Mouse (Mus musculus): ENCODE data around the gene Phf2.
"Not testable (repeated sequence)": the region's sequence is repeated elsewhere in the genome, so short reads cannot be mapped to it uniquely, and the experiment has no call there.

Gene Phf2

DNA sequence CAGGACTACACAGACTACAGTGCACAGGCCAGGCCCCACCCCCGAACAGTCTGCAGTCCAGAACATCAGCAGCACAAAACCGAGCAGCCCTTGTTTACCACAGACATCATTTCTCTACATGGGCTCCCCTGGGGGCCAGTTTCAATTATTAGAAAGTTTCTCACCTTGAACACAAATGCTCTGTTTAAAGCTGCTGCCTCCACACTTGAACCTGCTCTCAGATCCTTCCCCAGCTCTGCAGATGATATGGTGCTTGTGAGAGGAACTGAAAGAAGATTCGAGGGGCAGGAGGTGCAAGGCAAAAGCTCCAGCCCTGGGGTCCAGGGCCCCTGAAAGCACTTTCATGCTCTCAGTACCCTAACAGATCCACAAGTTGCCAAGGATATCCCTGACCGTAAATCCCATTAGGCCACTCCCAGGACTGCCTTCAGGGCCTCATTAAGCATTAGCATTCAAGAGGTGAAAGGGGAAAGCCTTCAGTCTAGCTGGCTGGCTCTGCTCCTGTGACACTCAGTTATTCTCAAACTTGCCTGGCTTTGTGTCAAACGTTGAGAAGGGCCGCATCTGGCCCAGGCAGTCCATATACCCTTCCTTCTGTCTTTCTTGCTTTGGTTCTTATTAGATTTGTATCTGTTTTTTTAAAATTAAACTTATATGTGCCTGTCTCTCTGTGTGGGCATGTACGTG is 13.5 kb downstream of the Phf2 start:
- DNase-seq, result no peak

DNA sequence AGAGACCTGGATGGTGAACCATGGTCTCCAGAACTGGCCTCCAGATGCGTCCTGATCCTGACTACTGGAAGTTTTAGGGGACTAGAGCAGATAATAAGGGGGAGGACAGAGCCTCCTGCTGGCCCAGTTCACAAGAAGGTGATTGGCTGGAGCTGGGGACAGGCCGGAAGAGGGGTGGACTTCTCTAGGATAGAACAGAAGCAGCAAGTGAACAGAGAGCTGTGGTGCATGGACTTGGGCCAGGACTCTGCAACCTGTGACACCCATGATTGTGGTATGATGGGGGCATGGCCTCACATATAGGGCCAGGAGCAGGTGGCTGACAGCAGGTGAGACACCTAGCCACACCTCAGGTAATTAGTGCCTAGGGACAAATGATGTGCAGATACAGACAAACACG is 17.0 kb downstream of the Phf2 start:
- no peak for DNase-seq

DNA sequence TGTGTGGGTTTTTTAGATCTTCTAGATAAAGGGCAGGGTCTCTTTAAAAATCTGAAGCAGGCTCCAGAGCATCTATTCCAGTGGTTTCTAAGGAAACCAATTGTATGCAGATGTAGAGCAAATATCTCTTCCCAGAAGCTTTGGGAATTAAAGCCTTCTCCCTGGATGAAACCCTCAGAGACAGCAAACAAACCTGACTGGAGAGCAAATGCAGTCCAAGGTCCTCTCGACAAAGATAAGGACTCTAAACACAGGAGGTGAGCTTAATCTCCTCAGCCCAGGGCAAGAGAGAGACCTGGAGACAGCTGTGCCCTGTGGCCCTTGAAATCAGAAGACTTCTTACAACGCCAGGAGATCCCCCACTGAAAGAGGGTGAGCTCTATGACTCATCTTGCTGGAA is 17.4 kb downstream of the Phf2 start:
- DNase-seq, result no peak

DNA sequence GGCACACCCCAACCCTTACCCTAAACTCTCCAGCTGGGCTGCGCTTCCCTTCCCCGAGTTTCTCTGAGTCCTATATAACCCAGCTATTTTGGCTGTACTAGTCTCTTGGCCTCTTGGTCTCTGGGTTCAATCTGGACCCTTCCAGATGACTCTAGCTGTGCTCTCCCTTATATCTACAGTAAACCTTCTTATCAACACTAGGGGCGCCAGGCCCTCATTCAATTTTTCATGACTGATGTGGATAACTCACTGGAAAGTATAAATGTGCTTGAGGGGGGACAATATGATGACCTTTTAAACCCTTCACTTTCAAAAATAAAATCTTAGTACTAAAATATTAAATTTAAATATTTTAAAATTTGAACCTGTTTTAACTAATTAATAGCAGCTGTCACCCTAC is 18.1 kb downstream of the Phf2 start:
- no peak for DNase-seq

DNA sequence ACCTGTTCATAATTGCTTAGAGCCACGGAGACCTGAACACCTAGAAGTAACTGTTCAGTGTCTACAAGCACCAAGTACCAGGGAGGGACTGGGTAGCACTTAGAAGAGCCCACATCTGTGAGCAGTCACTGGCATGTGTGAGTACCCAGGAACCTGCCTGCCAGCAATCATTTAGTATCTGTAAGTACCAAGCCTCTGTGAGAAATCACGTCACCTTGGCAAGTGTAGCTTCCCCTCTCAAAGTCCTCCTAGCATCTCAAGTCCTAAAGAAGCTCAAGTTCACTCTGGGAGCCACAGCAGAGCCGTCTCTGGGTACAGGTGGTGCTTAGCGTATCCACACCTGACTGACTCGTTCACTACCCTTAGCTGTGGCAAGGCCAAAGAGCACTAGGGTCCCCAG is 19.2 kb downstream of the Phf2 start:
- no peak for DNase-seq

DNA sequence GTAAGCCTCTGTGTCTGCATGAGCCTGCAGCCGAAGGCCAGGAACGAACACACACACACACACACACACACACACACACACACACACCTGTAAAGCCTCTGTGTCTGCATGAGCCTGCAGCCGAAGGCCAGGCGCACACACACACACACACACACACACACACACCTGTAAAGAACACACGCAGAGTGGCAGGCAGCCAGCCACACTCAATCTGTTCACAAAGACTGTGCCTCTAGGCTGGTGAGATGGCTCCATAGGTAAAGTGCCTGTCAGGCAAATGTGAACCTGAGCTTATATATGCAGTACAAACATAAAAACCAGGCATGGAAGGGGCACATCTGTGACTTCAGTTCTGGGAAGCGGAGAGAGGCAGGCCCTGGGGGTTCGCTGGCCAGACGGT is 20.1 kb downstream of the Phf2 start:
- no peak for DNase-seq

DNA sequence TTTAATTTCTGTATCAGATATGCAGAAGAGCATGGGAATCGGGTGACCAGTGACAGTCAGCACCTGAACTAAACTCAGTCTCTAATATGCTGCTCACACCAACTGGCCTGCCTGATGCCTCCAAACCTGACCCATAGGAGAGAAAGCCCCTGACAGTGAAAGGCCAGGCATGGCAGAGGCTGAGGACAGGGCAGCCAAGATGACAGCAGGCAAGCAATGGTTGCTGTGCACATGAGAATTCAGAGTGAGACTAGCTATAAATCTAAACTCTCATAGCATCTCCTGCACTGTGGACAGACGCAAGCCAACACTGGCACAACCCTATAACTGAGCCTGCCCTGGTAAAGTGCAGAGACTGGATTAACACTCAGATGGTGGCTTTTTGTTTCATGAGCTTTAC is 20.6 kb downstream of the Phf2 start:
- DNase-seq, result no peak

DNA sequence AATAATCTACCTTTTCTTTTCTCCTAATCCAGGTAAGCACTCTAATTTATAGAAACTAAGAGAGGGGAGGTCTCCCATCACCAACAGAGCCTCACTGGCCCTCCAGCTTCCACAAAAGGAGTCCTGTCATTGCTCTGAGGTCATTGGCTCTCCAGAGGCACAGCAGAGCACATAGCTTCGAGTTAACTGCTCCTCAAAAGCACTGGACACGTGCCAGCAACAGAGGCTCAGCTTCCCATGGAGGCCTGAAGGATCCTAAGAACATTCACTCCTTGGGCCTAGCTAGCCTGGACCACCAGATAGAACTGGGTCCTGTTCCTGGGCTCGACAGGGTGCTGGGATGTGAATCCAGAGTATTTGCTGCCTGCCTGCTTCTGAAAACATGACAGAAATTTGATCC is 21.8 kb downstream of the Phf2 start:
- DNase-seq, result no peak

DNA sequence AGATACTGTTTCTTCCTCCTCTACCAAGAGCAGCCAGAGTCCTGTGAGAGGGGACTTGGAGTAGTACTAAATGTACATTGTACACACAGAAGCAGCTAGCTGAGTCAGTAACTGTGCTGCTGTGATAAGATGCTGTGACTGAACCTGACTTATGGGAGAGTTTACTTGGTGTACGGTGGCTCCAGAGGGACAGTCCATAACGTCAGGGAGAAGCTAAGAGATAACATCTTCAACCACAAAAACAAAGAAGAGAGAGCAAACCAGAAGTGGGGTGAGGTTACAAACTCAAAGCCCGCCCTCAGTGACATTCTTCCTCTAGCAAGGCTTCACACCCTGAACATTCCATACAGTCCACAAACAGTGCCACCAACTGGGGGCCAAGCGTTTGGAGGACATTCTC is 25.6 kb downstream of the Phf2 start:
- no peak for DNase-seq

DNA sequence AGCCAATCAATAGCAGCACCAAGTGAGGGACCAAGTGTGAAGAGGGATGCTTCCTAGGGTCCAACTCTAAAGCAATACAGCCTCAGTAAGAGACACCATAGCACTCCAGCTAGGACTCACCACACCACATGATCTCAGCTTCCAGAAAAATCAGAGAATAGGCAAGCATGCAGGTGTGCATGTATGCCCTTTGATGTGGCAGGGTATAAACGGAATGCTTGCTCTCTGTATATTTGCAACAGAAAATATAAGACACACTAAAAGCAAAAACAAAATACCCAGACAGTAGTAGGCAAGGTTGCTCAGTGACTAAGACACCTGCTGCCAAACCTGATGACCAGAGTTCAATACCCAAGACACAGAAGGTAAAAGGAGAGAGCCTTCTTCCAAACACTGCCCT is 27.4 kb downstream of the Phf2 start:
- no peak for DNase-seq

DNA sequence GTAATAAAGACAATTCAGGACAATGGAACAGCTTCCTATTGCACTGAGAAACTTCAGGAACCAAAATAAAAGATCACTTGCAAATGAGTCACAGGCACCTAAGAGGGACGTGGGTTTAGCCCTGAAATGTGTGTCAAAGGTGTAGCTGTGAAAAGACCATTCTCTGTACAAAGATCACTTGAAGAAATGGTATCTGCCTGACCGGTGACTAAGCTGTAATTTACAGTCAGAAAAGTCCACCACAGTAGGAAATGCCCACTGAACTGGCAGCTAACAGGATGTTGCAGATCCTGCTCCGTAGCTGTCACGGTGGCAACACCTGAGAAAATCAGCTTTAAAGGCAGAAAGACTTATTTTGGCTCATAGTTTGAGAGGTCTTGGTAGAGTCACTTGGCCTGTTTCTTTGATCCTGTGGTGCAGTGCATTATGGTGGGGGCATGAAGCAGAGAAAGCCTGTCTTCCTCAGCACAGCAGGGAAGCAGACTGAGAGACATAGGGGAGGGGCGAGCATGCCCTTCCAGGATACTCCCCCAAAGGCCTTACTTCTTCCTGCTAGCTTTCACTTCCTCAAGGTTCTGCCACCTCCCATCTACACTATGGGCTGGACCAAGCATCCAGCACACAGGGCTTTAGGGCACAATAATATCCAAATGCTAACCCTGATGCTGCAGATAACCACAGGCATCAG is 28.9 kb downstream of the Phf2 start:
- DNase-seq, result no peak

DNA sequence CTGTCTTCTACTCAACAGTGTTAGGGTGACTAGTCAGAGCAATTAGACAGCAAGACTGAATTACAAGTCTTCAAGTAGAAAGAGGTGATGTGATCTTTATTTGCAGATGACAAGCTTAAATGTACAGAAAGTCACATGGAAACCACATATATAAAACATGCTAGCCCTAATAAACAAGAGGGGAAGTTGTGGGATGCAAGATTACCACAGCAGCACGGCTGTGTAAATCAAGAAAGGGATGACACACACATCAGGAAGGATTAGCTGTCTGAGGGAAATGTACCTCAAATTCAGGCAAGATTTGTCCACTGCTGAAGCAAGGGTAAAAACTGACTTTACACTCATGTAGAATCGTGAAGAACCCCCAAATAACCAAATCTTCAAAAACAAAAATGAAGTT is 32.6 kb downstream of the Phf2 start:
- DNase-seq, result no peak

DNA sequence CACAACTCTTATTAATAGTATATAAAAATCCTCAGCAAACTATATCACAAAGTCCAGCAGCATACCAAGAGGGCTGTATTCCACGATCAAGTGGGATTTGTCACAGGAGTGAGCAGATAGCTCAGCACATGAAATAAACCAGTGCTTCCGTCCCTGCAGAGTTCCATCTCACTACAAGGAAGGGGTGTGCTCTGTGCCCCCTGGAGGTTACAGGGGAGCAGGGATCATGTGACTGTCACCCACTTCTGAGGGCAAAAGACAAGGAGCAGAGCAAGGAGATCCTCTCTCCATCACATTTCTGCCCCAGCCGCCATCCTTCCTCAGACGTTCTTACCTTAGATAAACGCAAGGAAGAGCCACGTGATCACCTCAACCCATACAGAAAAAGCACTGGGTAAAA is 33.4 kb downstream of the Phf2 start:
- DNase-seq, result no peak

DNA sequence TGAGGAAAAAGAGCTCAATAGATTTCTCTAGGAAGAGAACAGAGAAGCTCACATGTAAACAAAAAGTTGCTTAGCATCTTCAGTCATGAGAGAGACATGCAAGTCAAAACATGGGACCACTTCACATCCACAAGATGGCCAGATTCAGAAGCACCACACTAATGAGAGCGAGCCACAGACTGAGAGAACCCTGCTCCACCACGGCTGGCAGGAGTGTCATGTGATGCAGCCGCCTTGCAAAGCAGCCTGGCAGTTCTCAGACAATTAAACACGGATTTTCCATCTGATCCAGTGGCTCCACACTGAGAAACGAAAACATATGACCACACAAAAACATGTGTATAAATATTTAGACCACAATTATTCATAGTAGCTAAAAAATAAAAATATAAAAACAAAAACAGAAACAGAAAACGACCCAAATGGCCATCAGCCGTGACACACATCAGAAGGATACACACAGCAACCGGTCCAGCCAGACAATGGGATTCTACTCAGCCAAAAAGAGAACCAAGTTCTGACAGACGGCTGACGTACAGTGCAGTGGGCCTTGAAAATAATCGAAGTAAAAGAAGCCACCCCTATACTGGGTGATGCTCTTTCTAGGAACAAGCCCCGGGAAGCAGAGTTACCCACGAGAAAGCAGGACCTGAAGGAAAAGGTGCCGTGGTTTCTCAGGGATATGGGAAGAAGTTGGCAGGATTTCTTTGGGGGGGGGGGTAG is 40.2 kb downstream of the Phf2 start:
- no peak for DNase-seq

DNA sequence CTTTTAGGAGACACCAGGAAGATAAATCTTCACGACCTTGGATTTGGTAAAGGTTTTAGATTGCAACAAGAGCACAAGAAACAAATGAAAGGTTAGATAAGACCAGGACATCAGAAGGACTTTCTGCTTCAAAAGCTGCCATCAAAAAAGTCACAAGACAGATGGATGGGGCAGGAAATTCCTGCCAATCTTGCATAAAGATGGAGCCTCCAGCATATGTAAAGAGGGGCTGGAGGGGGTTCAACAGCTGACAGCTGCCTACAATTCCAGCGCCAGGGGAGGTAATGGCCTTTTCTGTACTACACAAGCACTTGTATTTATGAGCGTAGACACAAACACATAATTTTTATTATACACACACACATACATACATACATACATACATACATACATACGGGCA is 41.1 kb downstream of the Phf2 start:
- no peak for DNase-seq

DNA sequence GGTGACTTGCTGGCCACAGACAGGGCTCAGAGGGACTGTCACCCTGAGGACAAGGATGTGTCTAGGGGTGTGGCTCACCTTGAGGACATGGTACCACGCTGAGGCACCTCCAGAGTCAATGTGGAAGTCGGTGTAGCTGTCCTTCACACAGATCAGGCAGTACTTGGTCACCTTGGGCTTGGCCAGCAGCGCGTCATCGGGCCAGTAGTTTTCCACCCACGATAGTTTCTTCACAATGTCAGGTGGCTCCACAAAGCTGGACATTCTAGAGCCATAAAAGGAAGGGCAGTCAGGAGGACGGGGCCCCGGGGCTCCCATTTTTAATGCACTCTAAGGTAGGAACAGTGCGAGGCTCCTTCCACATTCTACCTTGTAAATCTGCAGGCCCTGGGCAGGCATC is 48.0 kb downstream of the Phf2 start:
- DNase-seq, result no peak

DNA sequence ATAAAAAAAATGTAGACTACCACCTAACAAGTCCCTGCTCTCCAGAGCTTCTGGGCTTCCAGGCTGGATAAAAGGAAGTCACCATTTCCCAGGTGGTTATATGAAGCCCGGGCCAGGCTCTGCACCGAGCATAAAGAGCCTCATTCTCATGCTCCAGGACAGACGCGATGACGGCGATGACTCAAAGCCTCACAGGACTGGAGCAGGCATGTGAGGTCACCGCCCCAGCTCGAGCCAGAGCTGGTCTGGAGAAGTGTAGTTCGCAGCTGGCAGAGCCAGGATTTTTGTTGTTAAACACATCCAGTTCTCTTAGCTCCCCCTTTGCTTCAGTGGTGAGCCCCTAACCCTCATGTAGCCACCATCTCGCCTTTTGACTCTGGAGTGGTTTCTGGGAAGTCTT is 48.6 kb downstream of the Phf2 start:
- no peak for DNase-seq

DNA sequence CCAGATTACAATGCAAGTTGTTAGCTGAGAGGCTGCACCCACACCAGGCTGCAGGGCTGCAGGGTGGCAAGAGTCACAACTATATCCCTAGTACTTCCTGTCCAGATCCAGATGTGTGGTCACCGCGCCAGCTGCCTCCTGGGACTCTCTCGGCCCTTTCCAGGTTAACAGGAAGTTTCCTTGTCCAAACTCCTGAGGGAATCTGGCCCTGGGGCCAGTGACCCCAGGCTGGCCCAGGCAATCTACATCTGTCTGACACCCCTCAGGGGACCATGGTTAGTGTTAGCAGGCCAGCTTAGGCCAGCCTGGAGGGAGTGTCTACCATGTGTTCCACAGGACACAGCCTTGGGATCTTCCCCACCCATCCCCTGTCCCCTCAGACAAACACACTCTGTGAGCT is 51.8 kb downstream of the Phf2 start:
- no peak for DNase-seq

DNA sequence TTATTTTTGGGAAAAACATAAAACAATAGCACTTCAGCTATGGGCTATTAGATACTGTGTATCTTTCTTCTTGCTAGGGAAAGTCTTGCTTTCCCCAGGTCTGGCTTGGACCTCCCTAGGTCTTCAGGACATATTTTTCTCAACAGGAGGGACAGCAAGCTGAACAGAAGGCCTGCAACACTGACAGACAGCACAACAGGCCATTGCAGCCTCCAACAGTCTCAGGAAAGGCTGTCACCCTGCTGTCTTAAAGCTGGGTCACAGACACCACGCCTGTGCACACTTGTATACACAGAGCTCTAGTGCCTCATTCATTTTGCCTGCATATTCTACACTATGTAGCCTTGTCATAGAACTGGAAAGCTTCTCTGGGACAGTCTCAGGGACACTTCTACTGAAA is 56.5 kb downstream of the Phf2 start:
- DNase-seq, result no peak

DNA sequence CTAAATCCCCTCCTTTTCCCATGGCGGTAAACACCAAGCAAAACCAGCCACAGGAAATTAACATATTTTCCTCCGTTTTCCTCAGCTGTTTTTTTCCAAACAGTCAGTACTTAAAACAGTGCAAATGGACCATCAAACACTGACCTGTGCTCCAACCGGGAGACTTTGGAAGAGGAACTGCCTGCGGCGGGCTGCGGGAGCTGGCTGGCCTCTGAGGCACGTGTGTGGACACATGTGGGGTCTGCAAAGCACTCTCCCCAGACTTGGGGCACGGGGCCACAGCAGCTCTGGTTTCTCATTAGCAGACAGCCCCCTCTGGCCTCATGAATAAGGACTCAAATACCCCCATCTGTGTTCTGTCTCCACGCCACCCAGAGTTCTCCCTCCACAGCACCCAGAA is 59.9 kb downstream of the Phf2 start:
- no peak for DNase-seq

DNA sequence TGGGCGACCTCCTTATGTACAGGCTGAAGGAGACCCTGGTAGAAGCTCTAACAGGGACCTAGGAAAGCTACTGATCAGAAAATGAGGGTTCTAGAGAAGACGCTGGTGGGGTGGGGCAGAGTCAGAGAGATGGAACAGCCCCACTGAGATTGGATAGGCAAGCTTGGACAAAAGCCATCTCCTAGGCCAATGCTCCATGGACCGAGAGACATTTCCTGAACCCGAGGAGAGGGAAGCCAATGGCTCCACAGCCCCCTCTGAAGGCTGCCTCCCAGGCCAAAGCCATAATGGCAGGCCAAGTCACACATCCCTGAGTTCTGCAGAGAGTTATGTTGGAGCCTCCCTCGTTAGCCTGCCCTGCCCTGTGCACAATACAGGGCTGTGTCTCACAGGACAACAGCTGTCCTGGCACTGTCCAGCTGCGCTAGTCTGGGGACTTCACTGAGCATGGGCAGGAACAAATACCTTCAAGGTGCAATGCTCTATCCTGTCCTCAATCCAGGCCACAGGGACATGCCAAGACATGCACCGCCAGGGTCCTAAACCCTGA is 60.6 kb downstream of the Phf2 start:
- no peak for DNase-seq

DNA sequence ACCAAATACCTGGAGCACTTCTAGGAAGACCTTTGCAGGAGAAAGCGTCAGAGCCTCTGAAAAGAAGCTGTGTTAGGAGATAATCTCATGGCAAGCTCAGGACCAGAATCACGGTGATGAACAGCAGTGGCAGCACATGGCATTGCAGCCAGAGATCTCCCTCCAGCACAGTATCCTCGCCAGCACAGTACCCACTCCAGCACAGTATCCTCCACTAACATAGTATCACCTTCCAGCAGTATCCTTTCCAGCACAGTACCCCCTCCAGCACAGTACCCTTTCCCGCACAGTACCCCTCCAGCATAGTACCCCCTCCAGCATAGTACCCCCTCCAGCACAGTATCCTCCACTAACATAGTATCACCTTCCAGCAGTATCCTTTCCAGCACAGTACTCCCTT is 61.3 kb downstream of the Phf2 start:
- DNase-seq, result not testable (repeated sequence)

DNA sequence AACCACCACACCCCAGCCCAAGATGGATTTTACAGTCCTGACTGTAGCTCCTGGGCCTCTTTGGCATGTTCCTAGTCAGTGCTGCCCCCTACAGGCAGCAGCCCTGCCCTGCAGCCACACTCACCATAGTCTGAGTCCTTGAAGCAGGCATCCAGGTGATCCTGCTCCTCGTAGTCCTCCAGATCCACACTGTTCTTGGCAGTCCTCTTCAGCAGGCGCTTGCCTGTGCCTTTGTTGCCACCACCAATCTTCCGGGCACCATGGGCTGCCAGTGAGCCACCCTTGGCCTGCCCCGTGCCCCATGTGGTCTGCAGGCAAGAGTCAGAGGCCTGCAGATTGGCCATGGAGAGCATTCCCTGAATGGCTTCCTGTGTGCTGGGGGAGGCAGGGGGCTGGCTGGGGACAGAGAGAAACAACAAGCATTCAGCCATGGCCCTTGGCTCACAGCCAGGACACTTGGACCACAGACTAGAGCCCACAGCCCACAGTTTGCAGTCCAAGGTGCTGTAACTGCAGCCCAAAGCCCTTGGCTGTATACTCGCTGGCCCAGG is 63.4 kb downstream of the Phf2 start:
- DNase-seq, result peak; percentile 54

DNA sequence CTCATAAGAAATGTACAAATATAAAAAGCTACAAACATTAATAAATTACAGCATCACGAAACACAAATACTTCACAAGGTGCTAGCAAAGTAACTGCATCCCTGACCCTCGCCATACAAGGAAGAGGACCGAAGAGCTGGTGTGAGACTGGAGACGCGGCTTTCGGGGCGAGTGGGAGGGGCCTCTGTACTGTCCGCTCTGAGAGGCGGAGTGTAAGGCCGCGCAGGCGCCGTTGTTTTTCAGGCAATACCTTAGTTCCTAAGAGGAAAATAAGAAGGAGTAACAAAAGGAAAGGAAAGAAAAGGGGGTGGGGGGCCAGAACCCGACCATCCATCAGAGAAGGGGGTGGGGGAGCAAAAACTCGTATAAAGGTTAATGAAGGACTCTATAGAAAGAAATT is 68.7 kb downstream of the Phf2 start:
- DNase-seq, result no peak
